16 mouse cellular contexts compared by ENCODE assay signal in the genomic region with DNA sequence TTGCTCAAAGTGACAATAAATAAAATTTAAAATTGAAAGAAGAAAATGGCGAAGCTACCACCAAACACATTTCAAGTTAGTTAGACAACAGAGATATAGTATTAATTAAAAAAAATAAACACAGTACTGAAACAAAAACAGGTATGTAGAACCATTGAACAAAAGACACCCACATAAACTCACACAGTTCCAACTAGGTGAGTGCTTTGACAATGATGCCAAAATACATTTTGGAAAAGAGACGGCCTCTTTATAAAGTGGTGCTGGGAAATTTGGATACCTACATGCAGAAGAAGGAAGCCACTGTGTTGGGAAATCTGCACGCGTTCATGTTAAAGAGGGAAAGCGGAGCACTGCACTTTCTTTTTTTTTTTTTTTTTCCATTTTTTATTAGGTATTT.
"Had no signal": no experiment of that assay in that cellular context is flagged by ENCODE, and none has a peak within 500 bp of the region (broad histone marks: within the 10 kb centered on the region; RNA-seq: fewer than 3 reads in every experiment).

No protein-coding gene starts in this region.

- DNase-seq: heart, postnatal 10 days; heart, postnatal 14 days; heart, postnatal 36 days; heart, postnatal 4 days; kidney, adult 11 months; kidney, adult 18-20 months; kidney, adult 2 months; kidney, adult 8-10 months; kidney, adult 9 months; kidney, postnatal 10 days; kidney, postnatal 14 days; kidney, postnatal 25 days; kidney, postnatal 36 days; kidney, postnatal 4 days; layer of hippocampus, adult 9-11 months; layer of hippocampus, postnatal 36 days had no signal
